Mouse (Mus musculus): ENCODE results near the gene Fto.

DNA sequence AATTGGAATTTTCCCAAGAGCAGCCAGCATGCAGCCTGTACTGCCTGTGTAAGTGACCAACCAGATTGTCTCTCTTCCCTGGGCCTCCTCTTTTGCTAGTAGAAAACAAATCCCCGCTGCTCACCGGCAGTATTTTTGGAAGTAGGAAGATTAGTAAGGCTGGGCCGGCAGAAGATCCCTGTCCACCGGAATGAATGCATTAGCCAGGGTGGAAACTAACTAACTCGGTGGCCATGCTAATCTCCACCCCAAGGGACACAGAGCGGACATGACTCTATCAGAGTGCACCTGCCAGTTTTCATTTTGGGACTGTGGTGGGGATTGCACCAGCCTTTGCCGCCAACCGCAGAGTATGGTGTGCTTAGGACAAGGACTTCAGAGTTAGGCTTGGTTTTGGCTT is 319.1 kb downstream of the Fto start:
- TF ChIP-seq CTCF (IDR thresholded peaks at IDR 0.05; ENCODE audit: borderline replicate concordance, extremely low read depth, insufficient read depth, insufficient read length) (no peak), POLR2A (IDR thresholded peaks at IDR 0.05; ENCODE audit: borderline replicate concordance, extremely low read depth, insufficient read depth, insufficient read length, poor library complexity, severe bottlenecking) (no peak)

Data from brain, embryonic 14.5 days (tissue).